Mouse (Mus musculus) CH12.LX (cell line): ENCODE measurements around the gene Olfr467. TPM values are rescaled to one million over a fixed set of nuclear protein-coding genes. Genes with fewer than 3 reads are reported as not detected.
A peak's percentile ranks its signal among the peaks of the same experiment; 100 is the strongest.

ENCODE experiments used
- DNase-seq: peaks from one replicate; pipeline ENCODE4 v3.0.0-alpha.2; 2013; ENCODE audit errors: extremely low read depth
- H3K27ac ChIP-seq: 2 replicates; pipeline ENCODE4 v1.5.1; 2012; ENCODE audit warnings: low read depth, mild to moderate bottlenecking, control low read depth, moderate library complexity; ENCODE audit not compliant: insufficient read depth
- H3K27me3 ChIP-seq: replicated peaks from 2 replicates; pipeline ENCODE3; 2012; ENCODE audit warnings: inconsistent platforms
- H3K36me3 ChIP-seq, 2 experiments: replicated peaks in 1 of 2; 2 replicates each; pipeline versions ENCODE3 to v1.6.1; 2012; ENCODE audit warnings: inconsistent platforms in 1 of 2, low read length in 1 of 2, mild to moderate bottlenecking in 1 of 2, mixed read lengths in 1 of 2, moderate library complexity in 1 of 2; ENCODE audit not compliant: control insufficient read depth in 1 of 2, insufficient read depth in 1 of 2
- H3K4me1 ChIP-seq, 2 experiments: 2 replicates each; pipeline ENCODE4 v1.6.1; 2012; ENCODE audit warnings: inconsistent platforms in 1 of 2, moderate library complexity in 1 of 2; ENCODE audit not compliant: insufficient read depth in 2 of 2, control insufficient read depth in 1 of 2
- H3K4me2 ChIP-seq: 2 replicates; pipeline ENCODE4 v1.6.1; 2012; ENCODE audit warnings: low read depth, mild to moderate bottlenecking, control low read depth; ENCODE audit not compliant: poor library complexity, insufficient read depth, severe bottlenecking
- H3K4me3 ChIP-seq, 3 experiments: fragments of 150-350 bp in 1 of 3; sonication (generic) in 1 of 3; replicated peaks in 1 of 3; 2 replicates each; pipeline versions ENCODE3 to v1.5.1; 2011 to 2012; ENCODE audit warnings: low read depth in 2 of 3, low read length in 2 of 3, mild to moderate bottlenecking in 2 of 3, moderate library complexity in 2 of 3, control low read depth in 1 of 3, improper control_type of control experiment in 1 of 3, inconsistent platforms in 1 of 3, mixed read lengths in 1 of 3; ENCODE audit not compliant: poor library complexity in 1 of 3
- H3K79me2 ChIP-seq: replicated peaks from 2 replicates; pipeline ENCODE4 v1.6.1; 2012; ENCODE audit warnings: mild to moderate bottlenecking, moderate library complexity; ENCODE audit not compliant: control insufficient read depth, poor library complexity, insufficient read depth, severe bottlenecking; ENCODE audit errors: extremely low read depth
- H3K9ac ChIP-seq: 2 replicates; pipeline ENCODE4 v1.6.1; 2012; ENCODE audit warnings: low read depth, mild to moderate bottlenecking, control low read depth, moderate library complexity; ENCODE audit not compliant: insufficient read depth
- H3K9me3 ChIP-seq: replicated peaks from 2 replicates; pipeline ENCODE3; 2012; ENCODE audit warnings: low read length, inconsistent platforms, mixed read lengths
- CHD2 ChIP-seq: IDR thresholded peaks from 2 replicates; pipeline ENCODE4 v1.6.1; 2011; ENCODE audit warnings: low read length, improper control_type of control experiment
- CTCF ChIP-seq, 2 experiments: IDR thresholded peaks in 1 of 2; conservative IDR thresholded peaks in 1 of 2; 2 replicates each; pipeline ENCODE4 v1.5.1; 2011 to 2012; ENCODE audit warnings: low read depth in 2 of 2, low read length in 2 of 2, improper control_type of control experiment in 1 of 2, inconsistent platforms in 1 of 2, mild to moderate bottlenecking in 1 of 2, moderate library complexity in 1 of 2
- ELF1 ChIP-seq: IDR thresholded peaks from 2 replicates; pipeline ENCODE4 v1.6.1; 2014; ENCODE audit warnings: low read depth, mild to moderate bottlenecking, inconsistent platforms, low read length, improper control_type of control experiment
- EP300 ChIP-seq: IDR thresholded peaks from 2 replicates; pipeline ENCODE4 v1.6.1; 2011; ENCODE audit warnings: low read length, improper control_type of control experiment
- JUN ChIP-seq: IDR thresholded peaks from 2 replicates; pipeline ENCODE4 v1.6.1; 2011; ENCODE audit warnings: low read depth, mild to moderate bottlenecking, low read length, improper control_type of control experiment, moderate library complexity; ENCODE audit not compliant: insufficient read depth
- JUND ChIP-seq: conservative IDR thresholded peaks from 2 replicates; pipeline ENCODE4 v1.6.1; 2011; ENCODE audit warnings: low read depth, low read length, improper control_type of control experiment
- KAT2A ChIP-seq: IDR thresholded peaks from 2 replicates; pipeline ENCODE4 v1.6.1; 2012; ENCODE audit warnings: low read length, improper control_type of control experiment, inconsistent platforms; ENCODE audit not compliant: insufficient replicate concordance
- MAX ChIP-seq: IDR thresholded peaks from 2 replicates; pipeline ENCODE4 v1.6.1; 2011; ENCODE audit warnings: low read length, improper control_type of control experiment
- MEF2A ChIP-seq: IDR thresholded peaks from 2 replicates; pipeline ENCODE4 v1.6.1; 2014; ENCODE audit warnings: low read depth, mild to moderate bottlenecking, inconsistent platforms, low read length, improper control_type of control experiment, borderline replicate concordance
- MXI1 ChIP-seq: IDR thresholded peaks from 2 replicates; pipeline ENCODE4 v1.6.1; 2011; ENCODE audit warnings: mild to moderate bottlenecking, low read depth, low read length, improper control_type of control experiment
- MYC ChIP-seq: IDR thresholded peaks from 2 replicates; pipeline ENCODE4 v1.6.1; 2011; ENCODE audit warnings: low read depth, mild to moderate bottlenecking, improper control_type of control experiment, low read length
- NELFE ChIP-seq: IDR thresholded peaks from 2 replicates; pipeline ENCODE4 v1.6.1; 2011; ENCODE audit warnings: low read depth, low read length, improper control_type of control experiment
- NRF1 ChIP-seq: IDR thresholded peaks from 2 replicates; pipeline ENCODE4 v1.6.1; 2014; ENCODE audit warnings: low read depth, mild to moderate bottlenecking, inconsistent platforms, low read length, improper control_type of control experiment, moderate library complexity
- PAX5 ChIP-seq: IDR thresholded peaks from 2 replicates; pipeline ENCODE4 v1.6.1; 2012; ENCODE audit warnings: low read length, inconsistent platforms, mixed read lengths
- POLR2A ChIP-seq: IDR thresholded peaks from 2 replicates; pipeline ENCODE4 v1.6.1; 2011; ENCODE audit warnings: low read depth, mild to moderate bottlenecking, improper control_type of control experiment, low read length
- POLR2AphosphoS2 ChIP-seq: IDR thresholded peaks from 2 replicates; pipeline ENCODE4 v1.6.1; 2011; ENCODE audit warnings: low read depth, low read length, improper control_type of control experiment
- RAD21 ChIP-seq: IDR thresholded peaks from 2 replicates; pipeline ENCODE4 v1.6.1; 2011; ENCODE audit warnings: low read depth, mild to moderate bottlenecking, low read length, improper control_type of control experiment, moderate library complexity
- RCOR1 ChIP-seq: conservative IDR thresholded peaks from 2 replicates; pipeline ENCODE4 v1.6.1; 2012; ENCODE audit warnings: low read depth, mild to moderate bottlenecking, inconsistent platforms, low read length, improper control_type of control experiment
- SIN3A ChIP-seq: IDR thresholded peaks from 2 replicates; pipeline ENCODE4 v1.6.1; 2012; ENCODE audit warnings: low read length, improper control_type of control experiment, inconsistent platforms
- SMC3 ChIP-seq: IDR thresholded peaks from 2 replicates; pipeline ENCODE4 v1.6.1; 2011; ENCODE audit warnings: low read depth, low read length, improper control_type of control experiment
- TCF12 ChIP-seq: IDR thresholded peaks from 2 replicates; pipeline ENCODE4 v1.6.1; 2014; ENCODE audit warnings: low read depth, mild to moderate bottlenecking, inconsistent platforms, low read length, improper control_type of control experiment
- USF1 ChIP-seq: IDR thresholded peaks from 2 replicates; pipeline ENCODE4 v1.6.1; 2014; ENCODE audit warnings: low read depth, mild to moderate bottlenecking, inconsistent platforms, low read length, improper control_type of control experiment
- ZC3H11A ChIP-seq: IDR thresholded peaks from 2 replicates; pipeline ENCODE4 v1.6.1; 2012; ENCODE audit warnings: low read depth, mild to moderate bottlenecking, inconsistent platforms, low read length, improper control_type of control experiment
- ZKSCAN1 ChIP-seq: IDR thresholded peaks from 2 replicates; pipeline ENCODE4 v1.6.1; 2012; ENCODE audit warnings: low read depth, inconsistent platforms, low read length, improper control_type of control experiment, borderline replicate concordance
- ZMIZ1 ChIP-seq: IDR thresholded peaks from 2 replicates; pipeline ENCODE4 v1.6.1; 2012; ENCODE audit warnings: low read depth, mild to moderate bottlenecking, inconsistent platforms, low read length, improper control_type of control experiment
- ZNF384 ChIP-seq: IDR thresholded peaks from 2 replicates; pipeline ENCODE4 v1.6.1; 2012; ENCODE audit warnings: low read depth, low read length, improper control_type of control experiment, inconsistent platforms
- dilution Hi-C: fragments of 300-500 bp; cut with MboI; formaldehyde crosslinking; loops from 2 replicates; pipeline ENCODE4 v1.14.3; 2020; ENCODE audit warnings: low sequenced_read_pairs; ENCODE audit not compliant: extremely low pct_unique_long_range_greater_than_20kb, extremely low pct_ligation_motif_present
- in situ Hi-C: fragments of 300-500 bp; cut with MboI; formaldehyde crosslinking; loops from 3 replicates; pipeline ENCODE4 v1.14.3; 2019; ENCODE audit warnings: low sequenced_read_pairs, low pct_ligation_motif_present, low pct_unique_long_range_greater_than_20kb, mixed read lengths
- polyA plus RNA-seq: library from polyadenylated mRNA; unstranded; fragments of >175 nt; gene quantifications from 2 replicates; pipeline ENCODE4 v1.2.1, GENCODE M21; 2012; ENCODE audit warnings: low read depth; ENCODE audit not compliant: insufficient read length
- total RNA-seq, 2 experiments: library from RNA; depleted of rRNA; stranded (reverse); fragments of 300-350 nt in 1 of 2; fragments of >200 nt in 1 of 2; gene quantifications; 2 replicates each; pipeline ENCODE4 v1.2.3; 2012 to 2014

Olfr467 gene
- total and polyA plus RNA-seq, 3 experiments, result not detected

- in situ Hi-C loops, result no loop called here
- H3K4me3 ChIP-seq, result no peak overlapping the region
- no peaks in the 10 kb centered on the region for H3K9me3 ChIP-seq
- peak; percentile 34 for DNase-seq
- TF ChIP-seq MXI1 (no peak), ELF1 (no peak), NELFE (no peak), SIN3A (no peak), EP300 (no peak), RCOR1 (no peak), JUND (no peak), POLR2AphosphoS2 (no peak), MEF2A (no peak), ZMIZ1 (no peak), SMC3 (peak; percentile 73), TCF12 (no peak), KAT2A (no peak), USF1 (no peak), CTCF (conservative IDR thresholded peaks at IDR 0.05 in 1 of 2, IDR thresholded peaks at IDR 0.05 in 1 of 2; ENCODE audit: low read depth in 2 of 2, low read length in 2 of 2) (peak; percentile 79 to 91), JUN (no peak), RAD21 (peak; percentile 75), PAX5 (no peak), ZKSCAN1 (no peak), NRF1 (no peak), CHD2 (no peak)
- TF ChIP-seq, all 38 proteins: peak for 3
- no peaks in the 10 kb centered on the region for H3K79me2 ChIP-seq
- dilution Hi-C loops, result no loop called here
- no peak overlapping the region for H3K27ac ChIP-seq
- H3K4me2 ChIP-seq, result no peak overlapping the region
- H3K27me3 ChIP-seq, result no peaks in the 10 kb centered on the region
- H3K36me3 ChIP-seq, result no peaks in the 10 kb centered on the region
- H3K4me1 ChIP-seq, result no peaks in the 10 kb centered on the region
- no peak overlapping the region for H3K9ac ChIP-seq
Observed at GRCm38 (mm10) chr7:107779611-107780010, 32.5 kb upstream of the Olfr467 start.

DNA sequence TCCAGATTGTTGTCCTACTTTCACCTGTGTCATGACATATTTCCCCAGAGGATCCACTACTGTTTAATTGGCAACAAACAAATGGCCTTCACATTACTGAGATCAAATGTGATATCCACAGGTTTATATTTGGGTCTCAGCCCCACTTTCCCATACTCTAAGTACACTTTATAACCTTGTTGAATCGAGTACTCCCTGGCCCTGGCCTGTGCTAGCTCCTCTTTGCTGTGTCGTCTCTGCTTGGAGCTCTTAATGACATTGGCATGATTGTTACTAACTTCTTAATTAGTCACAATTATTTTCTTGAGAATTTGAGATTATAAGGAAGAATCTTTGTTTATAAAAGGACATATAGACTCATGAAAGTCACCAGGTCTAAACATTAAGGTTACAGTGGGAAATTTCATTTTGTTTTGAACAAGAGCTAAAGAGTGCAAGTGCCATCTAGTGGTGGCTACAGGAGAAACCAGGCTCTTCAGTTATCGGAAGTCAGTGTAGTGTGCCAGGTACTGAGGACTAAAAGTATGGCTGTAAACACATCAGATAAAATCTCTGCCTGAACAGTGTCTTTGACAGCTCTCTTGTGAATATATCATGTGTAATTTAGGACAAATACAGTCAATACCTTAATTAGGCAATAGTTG, 24.0 kb upstream of the Olfr467 start:
- in situ Hi-C loops, result no loop called here
- H3K4me2 ChIP-seq, result no peak overlapping the region

More for the DNA sequence above, 24.0 kb upstream of the Olfr467 start:
- dilution Hi-C loops, result no loop called here
- Histone ChIP-seq H3K4me1 (no peaks in the 10 kb centered on the region), H3K4me3 (no peak overlapping the region), H3K27me3 (no peaks in the 10 kb centered on the region), H3K79me2 (no peaks in the 10 kb centered on the region), H3K36me3 (no peaks in the 10 kb centered on the region), H3K9ac (no peak overlapping the region), H3K9me3 (no peaks in the 10 kb centered on the region), H3K27ac (no peak overlapping the region)
- DNase-seq, result peak; percentile 44
- peak; percentile 71 to 81 for TF ChIP-seq CTCF (conservative IDR thresholded peaks at IDR 0.05 in 1 of 2, IDR thresholded peaks at IDR 0.05 in 1 of 2; ENCODE audit: low read depth in 2 of 2, low read length in 2 of 2)
- TF ChIP-seq RAD21, result peak; percentile 77
- TF ChIP-seq TCF12, result no peak
- no peak for TF ChIP-seq MAX
- no peak for TF ChIP-seq ELF1
- no peak for TF ChIP-seq ZC3H11A
- TF ChIP-seq MEF2A, result no peak
- no peak for TF ChIP-seq ZNF384
- TF ChIP-seq POLR2A, result no peak
- TF ChIP-seq JUN, result no peak
- TF ChIP-seq MXI1, result no peak
- no peak for TF ChIP-seq MYC
- TF ChIP-seq POLR2AphosphoS2, result no peak
- peak; percentile 48 for TF ChIP-seq SMC3
